Mouse (Mus musculus): ENCODE measurements around the gene Kcng1. TPM values are rescaled to one million over a fixed set of nuclear protein-coding genes. Genes with fewer than 3 reads are reported as not detected.

The Kcng1 gene
- polyA plus RNA-seq, 1 experiment from 2014 or later, result 2.2 TPM

DNA sequence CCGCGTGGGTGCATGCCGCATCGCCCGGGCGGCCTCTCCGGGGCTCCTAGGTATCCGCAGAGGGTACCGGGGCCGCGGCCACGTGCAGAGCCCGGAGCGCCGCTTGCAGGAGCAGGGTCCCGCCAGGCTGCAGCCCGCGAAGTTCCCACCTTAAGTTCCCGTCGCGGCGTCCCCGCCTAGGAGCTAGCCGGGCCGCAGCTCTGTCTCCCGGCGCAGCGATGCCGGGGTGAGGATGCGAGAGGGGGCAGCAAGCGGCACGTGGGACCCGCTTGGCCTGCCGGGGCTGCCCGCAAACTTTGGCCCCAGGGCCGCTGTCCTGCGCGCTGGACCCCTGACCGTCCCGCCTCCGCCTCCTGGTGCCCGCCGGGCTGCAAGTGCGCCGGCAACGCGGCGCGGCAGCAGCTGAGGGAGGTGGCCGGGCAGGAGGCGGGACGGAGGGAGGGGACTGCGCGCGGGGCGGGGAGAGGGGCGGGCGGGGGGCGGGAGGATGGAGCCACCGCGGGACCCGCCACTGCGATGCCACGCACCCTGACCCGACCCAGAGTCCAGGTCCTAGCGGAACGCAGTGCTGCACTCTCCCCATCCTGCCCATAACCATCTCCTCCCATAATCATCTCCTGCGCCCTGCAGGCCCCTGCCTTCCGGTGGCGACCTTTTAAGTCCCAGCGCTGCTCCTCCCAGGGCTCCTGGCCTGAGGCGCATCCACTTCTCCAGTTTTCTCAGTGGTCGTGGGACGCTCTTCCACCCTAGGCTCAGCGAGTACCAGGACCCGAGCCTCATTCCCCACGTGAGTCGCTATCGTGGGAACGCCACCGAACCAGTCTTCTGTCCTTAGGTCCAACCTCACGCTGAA, 581 bp downstream of the Kcng1 start:
- WGBS, result 1% methylated on average over 72 of the region's 82 CpGs
- peaks cover 3% of the 10 kb centered on the region; the same call in 1 of the 2 replicates for H3K9me3 ChIP-seq (ENCODE audit: control insufficient read depth, low read length)
- H3K36me3 ChIP-seq (ENCODE audit: control insufficient read depth, insufficient read depth, low read length), result no peaks in the 10 kb centered on the region
- peaks cover 6% of the 10 kb centered on the region; the same call in 1 of the 2 replicates for H3K4me1 ChIP-seq (replicated peaks; ENCODE audit: control insufficient read depth, insufficient read depth, low read length)
- peak overlapping the region; percentile 45 for H3K9ac ChIP-seq (ENCODE audit: low read length)
- peak overlapping the region; percentile 87 for H3K4me2 ChIP-seq (ENCODE audit: low read depth, low read length, severe bottlenecking)
- DNase-seq (ENCODE audit: low spot score), result peak; percentile 79
- peaks cover 32% of the 10 kb centered on the region for H3K27me3 ChIP-seq (ENCODE audit: control insufficient read depth, insufficient read depth, low read length)
- peak overlapping the region; percentile 45 for H3K4me3 ChIP-seq (ENCODE audit: low read depth, low read length)
- H3K27ac ChIP-seq (ENCODE audit: low read depth, low read length), result no peak overlapping the region
- peak; percentile 70; the same call in 1 of the 2 replicates for ATAC-seq (replicated peaks; ENCODE audit: low FRiP score)

DNA sequence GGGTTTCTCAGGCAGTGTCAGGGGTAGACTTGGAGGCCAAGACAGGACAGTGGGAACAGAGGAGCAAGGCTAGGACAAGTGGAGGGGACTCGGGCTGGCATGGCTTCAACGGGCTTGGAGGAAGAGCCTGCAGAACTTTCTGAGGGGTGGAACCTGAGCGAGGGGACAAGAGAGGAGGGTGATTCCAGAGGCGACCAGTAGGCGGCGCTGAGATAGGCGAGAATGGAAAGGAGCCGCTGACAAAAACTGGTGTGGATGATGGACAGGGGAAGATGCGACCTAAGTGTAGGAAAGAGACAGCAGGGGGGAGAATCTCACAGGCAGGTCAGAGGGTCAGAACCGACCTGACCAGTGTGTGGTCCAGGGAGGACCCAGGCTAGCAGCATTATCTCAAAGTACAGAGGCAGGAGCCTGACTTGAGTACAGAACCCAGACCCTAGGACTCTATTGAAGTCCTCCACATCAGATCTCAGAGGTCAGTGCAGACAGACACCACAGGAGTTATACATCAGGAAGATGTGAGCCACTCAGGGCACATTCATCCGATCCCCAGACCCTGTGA, 7.1 kb downstream of the Kcng1 start:
- Histone ChIP-seq H3K4me3 (ENCODE audit: low read depth, low read length) (no peak overlapping the region), H3K27me3 (ENCODE audit: control insufficient read depth, insufficient read depth, low read length) (no peaks in the 10 kb centered on the region; the same call in 1 of the 2 replicates), H3K4me1 (replicated peaks; ENCODE audit: control insufficient read depth, insufficient read depth, low read length) (no peaks in the 10 kb centered on the region), H3K27ac (ENCODE audit: low read depth, low read length) (no peak overlapping the region), H3K4me2 (ENCODE audit: low read depth, low read length, severe bottlenecking) (no peak overlapping the region), H3K9me3 (ENCODE audit: control insufficient read depth, low read length) (no peaks in the 10 kb centered on the region), H3K9ac (ENCODE audit: low read length) (no peak overlapping the region), H3K36me3 (ENCODE audit: control insufficient read depth, insufficient read depth, low read length) (no peaks in the 10 kb centered on the region)
- 11% methylated on average over 11 of the region's 11 CpGs for whole genome bisulfite sequencing
- DNase-seq (ENCODE audit: low spot score) (peak; percentile 85), ATAC-seq (replicated peaks; ENCODE audit: low FRiP score) (0 out of 2 replicates have a peak, but pooled peaks have one; percentile 15)

- H3K4me1 ChIP-seq (replicated peaks; ENCODE audit: control insufficient read depth, insufficient read depth, low read length), result no peaks in the 10 kb centered on the region
- no peak for ATAC-seq (replicated peaks; ENCODE audit: low FRiP score)
- 57% methylated on average over 9 of the region's 9 CpGs for WGBS
- H3K27ac ChIP-seq (ENCODE audit: low read depth, low read length), result no peak overlapping the region
- H3K9me3 ChIP-seq (ENCODE audit: control insufficient read depth, low read length), result no peaks in the 10 kb centered on the region
- no peak for DNase-seq (ENCODE audit: low spot score)
- H3K4me2 ChIP-seq (ENCODE audit: low read depth, low read length, severe bottlenecking), result no peak overlapping the region
- no peaks in the 10 kb centered on the region for H3K36me3 ChIP-seq (ENCODE audit: control insufficient read depth, insufficient read depth, low read length)
- H3K9ac ChIP-seq (ENCODE audit: low read length), result no peak overlapping the region
- H3K27me3 ChIP-seq (ENCODE audit: control insufficient read depth, insufficient read depth, low read length), result no peaks in the 10 kb centered on the region
- no peak overlapping the region for H3K4me3 ChIP-seq (ENCODE audit: low read depth, low read length)
These were observed 8.1 kb downstream of the Kcng1 start for GRCm38 (mm10) chr2:168273387-168273786.

GRCm38 (mm10) chr2:168268033-168268432, 13.5 kb downstream of the Kcng1 start:
- H3K27me3 ChIP-seq (ENCODE audit: control insufficient read depth, insufficient read depth, low read length), result no peaks in the 10 kb centered on the region
- no peak overlapping the region for H3K27ac ChIP-seq (ENCODE audit: low read depth, low read length)
- no peak overlapping the region for H3K4me3 ChIP-seq (ENCODE audit: low read depth, low read length)
- WGBS, result 51% methylated on average over 7 of the region's 7 CpGs
- H3K4me2 ChIP-seq (ENCODE audit: low read depth, low read length, severe bottlenecking), result no peak overlapping the region
- DNase-seq (ENCODE audit: low spot score), result peak; percentile 79
- H3K4me1 ChIP-seq (replicated peaks; ENCODE audit: control insufficient read depth, insufficient read depth, low read length), result no peaks in the 10 kb centered on the region
- no peaks in the 10 kb centered on the region for H3K36me3 ChIP-seq (ENCODE audit: control insufficient read depth, insufficient read depth, low read length)
- no peaks in the 10 kb centered on the region for H3K9me3 ChIP-seq (ENCODE audit: control insufficient read depth, low read length)
- ATAC-seq (replicated peaks; ENCODE audit: low FRiP score), result no peak
- H3K9ac ChIP-seq (ENCODE audit: low read length), result no peak overlapping the region

DNA sequence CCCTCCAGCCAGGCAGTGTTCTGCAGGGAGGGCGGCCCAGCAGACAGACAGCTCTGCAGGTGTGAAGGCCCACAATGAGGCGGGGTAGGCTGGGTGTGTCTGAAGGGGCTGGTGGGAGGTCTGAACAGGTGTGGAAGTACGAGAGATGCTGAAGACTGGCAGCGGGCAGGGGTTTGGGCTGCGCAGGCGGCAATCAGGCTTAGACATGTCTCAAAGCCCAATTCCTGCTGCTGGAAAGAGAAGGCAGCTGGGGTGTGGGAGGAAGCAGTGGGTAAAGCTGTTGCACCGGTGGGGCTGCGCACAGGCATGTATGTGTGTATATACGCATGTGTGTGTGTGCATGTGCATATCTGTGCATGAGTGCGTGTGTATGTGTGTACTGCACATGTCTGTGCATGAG, 20.6 kb downstream of the Kcng1 start:
- no peak overlapping the region for H3K4me3 ChIP-seq (ENCODE audit: low read depth, low read length)
- no peaks in the 10 kb centered on the region for H3K4me1 ChIP-seq (replicated peaks; ENCODE audit: control insufficient read depth, insufficient read depth, low read length)
- WGBS, result 92% methylated on average over 10 of the region's 10 CpGs
- no peak overlapping the region for H3K4me2 ChIP-seq (ENCODE audit: low read depth, low read length, severe bottlenecking)
- no peak overlapping the region for H3K9ac ChIP-seq (ENCODE audit: low read length)
- no peaks in the 10 kb centered on the region for H3K27me3 ChIP-seq (ENCODE audit: control insufficient read depth, insufficient read depth, low read length)
- ATAC-seq (replicated peaks; ENCODE audit: low FRiP score), result no peak
- no peak overlapping the region for H3K27ac ChIP-seq (ENCODE audit: low read depth, low read length)
- no peaks in the 10 kb centered on the region for H3K9me3 ChIP-seq (ENCODE audit: control insufficient read depth, low read length)
- DNase-seq (ENCODE audit: low spot score), result no peak
- H3K36me3 ChIP-seq (ENCODE audit: control insufficient read depth, insufficient read depth, low read length), result no peaks in the 10 kb centered on the region

GRCm38 (mm10) chr2:168260124-168260523, 21.4 kb downstream of the Kcng1 start:
- Histone ChIP-seq H3K27me3 (ENCODE audit: control insufficient read depth, insufficient read depth, low read length) (no peaks in the 10 kb centered on the region), H3K4me3 (ENCODE audit: low read depth, low read length) (no peak overlapping the region), H3K4me1 (replicated peaks; ENCODE audit: control insufficient read depth, insufficient read depth, low read length) (no peaks in the 10 kb centered on the region), H3K27ac (ENCODE audit: low read depth, low read length) (no peak overlapping the region), H3K36me3 (ENCODE audit: control insufficient read depth, insufficient read depth, low read length) (no peaks in the 10 kb centered on the region), H3K9ac (ENCODE audit: low read length) (no peak overlapping the region), H3K4me2 (ENCODE audit: low read depth, low read length, severe bottlenecking) (no peak overlapping the region), H3K9me3 (ENCODE audit: control insufficient read depth, low read length) (no peaks in the 10 kb centered on the region)
- 93% methylated on average over 3 of the region's 3 CpGs for WGBS
- ATAC-seq (replicated peaks; ENCODE audit: low FRiP score) (no peak), DNase-seq (ENCODE audit: low spot score) (no peak)

DNA sequence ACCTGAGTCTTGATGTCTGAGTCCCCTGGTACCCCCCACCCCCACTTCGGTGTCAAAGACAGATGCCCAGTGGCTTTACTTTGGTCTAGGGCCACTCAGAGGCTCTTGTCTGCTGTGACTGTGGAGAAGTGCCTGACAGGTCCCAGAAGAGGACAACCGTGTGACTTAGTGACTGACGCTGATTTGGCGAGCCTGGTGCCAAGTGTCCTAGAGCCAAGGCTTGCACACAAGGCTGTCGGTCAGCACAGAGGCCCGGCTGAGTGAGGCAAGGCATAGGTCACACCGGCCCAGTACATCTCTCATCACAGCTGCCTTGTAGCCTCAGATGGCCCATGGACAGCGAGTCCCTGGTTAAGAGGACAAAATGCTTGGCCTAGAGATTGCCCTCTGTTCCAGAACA, 22.5 kb downstream of the Kcng1 start:
- Histone ChIP-seq H3K4me1 (replicated peaks; ENCODE audit: control insufficient read depth, insufficient read depth, low read length) (no peaks in the 10 kb centered on the region), H3K9ac (ENCODE audit: low read length) (no peak overlapping the region), H3K4me3 (ENCODE audit: low read depth, low read length) (no peak overlapping the region), H3K4me2 (ENCODE audit: low read depth, low read length, severe bottlenecking) (no peak overlapping the region), H3K27me3 (ENCODE audit: control insufficient read depth, insufficient read depth, low read length) (no peaks in the 10 kb centered on the region), H3K9me3 (ENCODE audit: control insufficient read depth, low read length) (no peaks in the 10 kb centered on the region), H3K36me3 (ENCODE audit: control insufficient read depth, insufficient read depth, low read length) (no peaks in the 10 kb centered on the region), H3K27ac (ENCODE audit: low read depth, low read length) (no peak overlapping the region)
- 89% methylated on average over 8 of the region's 8 CpGs for WGBS
- ATAC-seq (replicated peaks; ENCODE audit: low FRiP score) (no peak), DNase-seq (ENCODE audit: low spot score) (no peak)

DNA sequence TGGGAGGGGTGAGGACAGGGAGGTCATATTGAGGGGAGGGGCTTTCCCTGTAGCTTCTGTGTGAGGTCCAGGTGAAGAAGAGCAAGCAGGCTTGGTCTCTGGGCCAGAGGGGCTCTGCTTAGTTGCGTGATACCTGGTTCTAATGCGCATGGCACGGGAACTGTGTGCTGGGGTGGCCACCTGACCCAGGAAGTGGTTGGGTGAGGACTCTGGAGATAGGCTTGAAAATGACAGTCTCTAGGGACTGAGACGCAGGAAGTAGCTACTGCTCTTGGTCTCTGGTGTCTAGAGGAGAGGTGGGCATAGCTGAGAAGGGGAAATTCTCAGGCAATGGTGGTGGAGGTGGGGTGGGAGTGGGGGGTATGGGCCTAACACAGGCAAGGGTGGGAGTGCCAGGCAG, 24.3 kb downstream of the Kcng1 start:
- ATAC-seq (replicated peaks; ENCODE audit: low FRiP score) (no peak), DNase-seq (ENCODE audit: low spot score) (no peak)
- Histone ChIP-seq H3K27me3 (ENCODE audit: control insufficient read depth, insufficient read depth, low read length) (no peaks in the 10 kb centered on the region), H3K9me3 (ENCODE audit: control insufficient read depth, low read length) (no peaks in the 10 kb centered on the region), H3K36me3 (ENCODE audit: control insufficient read depth, insufficient read depth, low read length) (no peaks in the 10 kb centered on the region), H3K4me3 (ENCODE audit: low read depth, low read length) (no peak overlapping the region), H3K4me1 (replicated peaks; ENCODE audit: control insufficient read depth, insufficient read depth, low read length) (no peaks in the 10 kb centered on the region; the same call in 1 of the 2 replicates), H3K27ac (ENCODE audit: low read depth, low read length) (no peak overlapping the region), H3K4me2 (ENCODE audit: low read depth, low read length, severe bottlenecking) (no peak overlapping the region), H3K9ac (ENCODE audit: low read length) (no peak overlapping the region)
- 85% methylated on average over 4 of the region's 4 CpGs for WGBS
